ENCODE assay signal across 26 mouse cellular contexts in the genomic region with DNA sequence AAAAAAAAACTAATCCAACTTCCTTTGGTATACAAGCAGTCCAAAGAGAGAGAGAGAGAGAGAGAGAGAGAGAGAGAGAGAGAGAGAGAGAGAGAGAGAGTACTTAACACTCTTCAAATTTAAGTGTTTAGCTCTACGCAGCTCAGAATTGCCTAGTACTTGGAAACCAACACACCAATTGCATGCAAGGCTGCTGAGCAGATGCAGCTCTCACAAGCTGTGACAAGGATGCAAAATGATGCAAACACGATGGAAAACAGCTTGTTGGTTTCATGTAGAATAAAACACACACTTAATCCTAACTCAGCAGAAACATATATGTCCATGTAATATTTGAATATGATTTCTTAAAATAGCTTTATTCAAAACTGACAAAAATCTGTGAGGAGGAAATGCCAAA.
"Had no signal": no experiment of that assay in that cellular context is flagged by ENCODE, and none has a peak within 500 bp of the region (broad histone marks: within the 10 kb centered on the region; RNA-seq: fewer than 3 reads in every experiment).

No protein-coding gene starts in this region.

- H3K27ac ChIP-seq: embryonic facial prominence, embryonic 10.5 days; embryonic facial prominence, embryonic 12.5 days; embryonic facial prominence, embryonic 13.5 days; embryonic facial prominence, embryonic 15.5 days; forebrain, embryonic 12.5 days; gastrocnemius, adult 2 months; heart, adult 2 months; heart, embryonic 10.5 days; heart, embryonic 13.5 days had no signal

- H3K36me3 ChIP-seq: embryonic facial prominence, embryonic 10.5 days; embryonic facial prominence, embryonic 12.5 days; embryonic facial prominence, embryonic 13.5 days; embryonic facial prominence, embryonic 15.5 days; forebrain, embryonic 12.5 days; heart, embryonic 10.5 days; heart, embryonic 12.5 days; heart, embryonic 13.5 days had no signal

- H3K9ac ChIP-seq: embryonic facial prominence, embryonic 12.5 days; embryonic facial prominence, embryonic 13.5 days; embryonic facial prominence, embryonic 15.5 days; forebrain, embryonic 12.5 days; heart, embryonic 12.5 days; heart, embryonic 13.5 days had no signal

- DNase-seq: cerebellum, adult 2 months; cerebellum, adult 8-10 months; cerebellum, adult 9-10 months; cerebellum, adult 9-11 months; cerebellum, postnatal 10 days; cerebellum, postnatal 25 days; cerebellum, postnatal 36 days; embryo, embryonic 11 days; gastrocnemius, adult 2 months; gastrocnemius, postnatal 10 days; gastrocnemius, postnatal 14 days; gastrocnemius, postnatal 25 days; gastrocnemius, postnatal 36 days; heart, adult 11 months; heart, adult 18-20 months; heart, adult 2 months had no signal

- H3K27me3 ChIP-seq: embryonic facial prominence, embryonic 12.5 days; embryonic facial prominence, embryonic 13.5 days; embryonic facial prominence, embryonic 15.5 days; forebrain, embryonic 12.5 days; heart, embryonic 12.5 days; heart, embryonic 13.5 days had no signal

- H3K4me2 ChIP-seq: embryonic facial prominence, embryonic 12.5 days; embryonic facial prominence, embryonic 13.5 days; embryonic facial prominence, embryonic 15.5 days; forebrain, embryonic 12.5 days; heart, embryonic 11.5 days; heart, embryonic 12.5 days; heart, embryonic 13.5 days had no signal

- H3K4me1 ChIP-seq: embryonic facial prominence, embryonic 10.5 days; embryonic facial prominence, embryonic 12.5 days; embryonic facial prominence, embryonic 13.5 days; embryonic facial prominence, embryonic 15.5 days; forebrain, embryonic 12.5 days; heart, embryonic 10.5 days; heart, embryonic 12.5 days; heart, embryonic 13.5 days had no signal

- H3K9me3 ChIP-seq: embryonic facial prominence, embryonic 10.5 days; embryonic facial prominence, embryonic 12.5 days; embryonic facial prominence, embryonic 13.5 days; embryonic facial prominence, embryonic 15.5 days; forebrain, embryonic 12.5 days; heart, embryonic 10.5 days; heart, embryonic 13.5 days had no signal

- H3K4me3 ChIP-seq: embryonic facial prominence, embryonic 10.5 days; embryonic facial prominence, embryonic 12.5 days; embryonic facial prominence, embryonic 13.5 days; embryonic facial prominence, embryonic 15.5 days; erythroblast, embryonic 14.5 days; forebrain, embryonic 12.5 days; gastrocnemius, adult 2 months; heart, adult 2 months; heart, embryonic 10.5 days; heart, embryonic 12.5 days; heart, embryonic 13.5 days had no signal
